Mouse (Mus musculus) liver, embryonic 14.5 days (tissue): ENCODE data around the gene Armh1.

Experiments
- CTCF ChIP-seq: IDR thresholded peaks from 2 replicates; pipeline ENCODE4 v1.5.1; 2016; ENCODE audit warnings: antibody characterized with exemption, low read depth, control low read depth
- EP300 ChIP-seq: IDR thresholded peaks from 2 replicates; pipeline ENCODE4 v1.6.1; 2016; ENCODE audit warnings: antibody characterized with exemption, low read depth

DNA sequence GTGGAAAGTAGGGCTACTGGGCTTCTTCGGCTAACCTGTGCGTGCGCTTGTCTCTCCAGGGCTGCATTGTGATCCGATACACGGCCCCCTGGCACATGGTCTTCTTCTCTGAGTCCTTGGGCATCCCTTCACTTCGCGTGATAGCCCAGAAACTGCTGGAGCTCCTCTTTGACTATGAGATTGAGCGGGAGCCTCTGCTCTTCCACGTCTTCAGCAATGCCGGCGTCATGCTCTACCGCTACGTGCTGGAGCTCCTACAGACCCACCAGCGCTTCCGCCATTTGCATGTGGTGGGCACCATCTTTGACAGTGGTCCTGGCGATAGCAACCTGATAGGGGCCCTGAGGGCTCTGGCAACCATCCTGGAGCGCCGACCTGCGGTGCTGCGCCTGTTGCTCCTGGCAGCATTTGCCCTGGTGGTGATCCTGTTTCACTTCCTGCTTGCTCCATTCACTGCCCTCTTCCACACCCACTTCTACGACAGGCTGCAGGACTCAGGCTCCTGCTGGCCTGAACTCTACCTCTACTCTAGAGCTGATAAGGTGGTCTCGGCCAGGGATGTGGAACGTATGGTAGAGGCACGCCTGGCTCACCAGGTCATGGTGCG lies 16.0 kb upstream of the Armh1 start:
- TF ChIP-seq CTCF (no peak), EP300 (no peak)
